Mouse (Mus musculus) stomach, postnatal 0 days (tissue): ENCODE measurements around the gene Ddr1.

Experiments
- CTCF ChIP-seq: IDR thresholded peaks from 2 replicates; pipeline ENCODE4 v1.5.1; 2016; ENCODE audit warnings: antibody characterized with exemption, low read depth, mild to moderate bottlenecking, moderate library complexity
- EP300 ChIP-seq: optimal IDR thresholded peaks from 2 replicates; pipeline ENCODE3; 2016; ENCODE audit warnings: antibody characterized with exemption

GRCm38 (mm10) chr17:35734478-35734877 is 30.1 kb upstream of the Ddr1 start:
- TF ChIP-seq CTCF (no peak), EP300 (no peak)
